Mouse (Mus musculus) forebrain, postnatal 0 days (tissue): ENCODE results near the gene Dpp4. TPM values are rescaled to one million over a fixed set of nuclear protein-coding genes. Genes with fewer than 3 reads are reported as not detected.

Source experiments
- ATAC-seq: fragments of 200-750 bp; cut with Nextera tagmentation; 2 replicates; pipeline ENCODE4 v1.8.0; 2017; ENCODE audit warnings: mild to moderate bottlenecking, moderate library complexity
- DNase-seq: peaks from one replicate; pipeline ENCODE4 v3.0.0-alpha.2; 2015
- H3K27ac ChIP-seq: fragments of 300-500 bp; sonication (generic); 2 replicates; pipeline ENCODE4 v1.5.1; 2014; ENCODE audit warnings: low read depth, mild to moderate bottlenecking, antibody characterized with exemption, low read length, moderate library complexity, mixed read lengths
- H3K27me3 ChIP-seq: fragments of 300-500 bp; sonication (generic); 2 replicates; pipeline ENCODE4 v1.6.1; 2014; ENCODE audit warnings: mild to moderate bottlenecking, low read length, mixed read lengths; ENCODE audit not compliant: insufficient read depth
- H3K36me3 ChIP-seq: fragments of 300-500 bp; sonication (generic); 2 replicates; pipeline ENCODE4 v1.6.1; 2014; ENCODE audit warnings: mild to moderate bottlenecking, moderate library complexity; ENCODE audit not compliant: insufficient read depth
- H3K4me1 ChIP-seq: fragments of 300-500 bp; sonication (generic); 2 replicates; pipeline ENCODE4 v1.6.1; 2014; ENCODE audit warnings: antibody characterized with exemption; ENCODE audit not compliant: insufficient read depth
- H3K4me2 ChIP-seq: fragments of 300-500 bp; sonication (generic); 2 replicates; pipeline ENCODE4 v1.6.1; 2014; ENCODE audit warnings: low read depth, mild to moderate bottlenecking, moderate library complexity
- H3K4me3 ChIP-seq: fragments of 300-500 bp; sonication (generic); 2 replicates; pipeline ENCODE4 v1.5.1; 2014; ENCODE audit warnings: low read depth, low read length, mixed read lengths
- H3K9ac ChIP-seq: fragments of 300-500 bp; sonication (generic); 2 replicates; pipeline ENCODE4 v1.6.1; 2014; ENCODE audit warnings: mild to moderate bottlenecking
- H3K9me3 ChIP-seq: fragments of 300-500 bp; sonication (generic); 2 replicates; pipeline ENCODE4 v1.6.1; 2016; ENCODE audit warnings: low read length
- CTCF ChIP-seq: sonication (generic); IDR thresholded peaks from 2 replicates; pipeline ENCODE4 v1.5.1; 2016; ENCODE audit warnings: antibody characterized with exemption, control low read depth, low read depth
- WGBS: fragments of 180-500 bp; shearing (Covaris S2); extraction: QIAGEN DNeasy Blood & Tissue Kit; methylation state at CpG from one replicate; pipeline ENCODE4 v1.1.7; 2014; 5-methylcytosine and 5-hydroxymethylcytosine counted together
- polyA plus RNA-seq: library from polyadenylated mRNA; unstranded; fragments of >200 nt; fragmentation: Nextera tagmentation; extraction: Ambion mirVana; gene quantifications from 2 replicates; pipeline ENCODE4 v1.2.1, GENCODE M21; 2015
- total RNA-seq: library from RNA; depleted of rRNA; stranded (reverse); fragments of >200 nt; gene quantifications from 2 replicates; pipeline ENCODE4 v1.2.3, GENCODE M21; 2014; rRNA removed

Dpp4 gene
- total RNA-seq (1.9 and 2.1 TPM in 2 replicates), polyA plus RNA-seq (1.6 and 1.8 TPM in 2 replicates)

DNA sequence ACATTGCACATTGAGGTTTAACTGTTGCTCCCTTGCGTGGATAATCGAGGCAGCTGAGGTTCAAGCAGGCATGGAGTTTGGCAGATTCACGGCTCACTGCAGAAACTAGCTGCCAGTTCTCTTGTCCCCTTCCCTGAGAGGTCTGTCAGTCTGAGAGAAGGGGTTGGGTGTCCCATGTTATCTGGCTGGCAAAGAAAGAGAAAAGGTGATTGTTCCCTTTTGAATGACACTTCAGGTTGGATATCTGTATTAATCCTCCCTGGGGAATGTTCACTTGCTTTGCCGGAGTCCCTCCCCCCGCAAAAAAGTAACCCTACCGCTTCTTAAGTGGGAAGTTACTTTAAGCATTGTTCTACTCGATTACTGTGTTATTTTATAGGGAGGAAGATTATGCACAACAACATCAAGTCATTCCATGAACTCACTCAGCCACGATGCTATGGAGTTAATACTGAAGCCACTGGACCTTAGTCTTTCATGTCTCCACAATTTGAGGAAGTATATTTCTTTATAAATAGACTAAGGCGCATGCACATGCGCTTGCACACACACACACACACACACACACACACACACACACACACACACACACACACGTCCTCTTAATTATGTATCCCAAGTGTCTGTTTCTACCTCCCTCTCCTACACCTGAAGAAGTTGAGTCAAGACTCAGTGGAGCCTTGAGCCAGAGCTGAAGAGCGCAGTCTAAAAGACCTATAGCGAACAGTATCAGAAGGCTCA is at the start of gene Dpp4:
Dpp4 (minus strand) TSS at position 151 of the 741 bp plus-strand sequence.
- no peak for ATAC-seq
- 50% methylated on average over 13 of the region's 13 CpGs for WGBS
- TF ChIP-seq CTCF, result no peak
- H3K36me3 ChIP-seq, result no peaks in the 10 kb centered on the region
- no peak for DNase-seq
- H3K4me3 ChIP-seq, result peak within 1 kb of the TSS; percentile 37
- peak within 1 kb of the TSS; percentile 25; the same call in 1 of the 2 replicates for H3K9ac ChIP-seq
- peaks cover 7% of the 10 kb centered on the region; the same call in 1 of the 2 replicates for H3K4me1 ChIP-seq
- H3K27ac ChIP-seq, result no peak within 1 kb of the TSS
- no peaks in the 10 kb centered on the region; the same call in 1 of the 2 replicates for H3K27me3 ChIP-seq
- peak within 1 kb of the TSS; percentile 88 for H3K4me2 ChIP-seq
- H3K9me3 ChIP-seq, result no peaks in the 10 kb centered on the region

DNA sequence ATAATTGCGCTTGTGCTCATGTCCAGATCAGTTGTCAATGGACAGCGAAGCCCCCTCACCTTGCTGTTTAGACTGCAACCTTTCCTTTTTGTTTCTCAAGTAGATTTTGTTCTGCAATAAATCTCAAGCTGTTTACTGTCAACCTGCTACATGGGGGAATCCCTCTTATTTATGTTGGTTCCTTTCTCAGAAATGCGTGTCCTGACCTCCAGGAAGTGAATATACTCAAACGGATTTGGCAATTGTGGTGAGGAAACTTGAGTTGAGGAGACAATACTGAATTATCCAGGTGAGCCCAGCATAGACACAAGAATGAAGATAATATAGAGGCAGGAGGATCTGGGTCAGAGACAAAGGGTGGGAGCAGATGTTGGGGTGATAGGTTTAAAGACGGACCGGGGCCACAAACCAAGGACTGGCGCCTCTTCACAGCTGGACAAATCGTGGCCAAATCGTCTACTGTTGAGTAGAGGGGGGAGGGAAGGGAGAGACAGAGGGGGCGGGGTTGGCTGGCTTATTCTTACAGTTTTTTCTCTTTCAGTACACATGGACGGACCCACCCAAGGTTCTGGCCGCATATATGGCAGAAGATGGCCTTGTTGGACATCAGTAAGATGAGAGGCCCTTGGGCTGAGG is 48.9 kb upstream of the Dpp4 start:
- no peak for DNase-seq
- H3K27ac ChIP-seq, result no peak overlapping the region
- H3K9ac ChIP-seq, result no peak overlapping the region
- H3K4me1 ChIP-seq, result peaks cover 5% of the 10 kb centered on the region; the same call in 1 of the 2 replicates
- no peaks in the 10 kb centered on the region for H3K9me3 ChIP-seq
- no peak for TF ChIP-seq CTCF
- ATAC-seq, result no peak
- H3K4me3 ChIP-seq, result no peak overlapping the region
- H3K4me2 ChIP-seq, result no peak overlapping the region
- H3K27me3 ChIP-seq, result no peaks in the 10 kb centered on the region
- WGBS, result 91% methylated on average over 12 of the region's 12 CpGs
- no peaks in the 10 kb centered on the region for H3K36me3 ChIP-seq

DNA sequence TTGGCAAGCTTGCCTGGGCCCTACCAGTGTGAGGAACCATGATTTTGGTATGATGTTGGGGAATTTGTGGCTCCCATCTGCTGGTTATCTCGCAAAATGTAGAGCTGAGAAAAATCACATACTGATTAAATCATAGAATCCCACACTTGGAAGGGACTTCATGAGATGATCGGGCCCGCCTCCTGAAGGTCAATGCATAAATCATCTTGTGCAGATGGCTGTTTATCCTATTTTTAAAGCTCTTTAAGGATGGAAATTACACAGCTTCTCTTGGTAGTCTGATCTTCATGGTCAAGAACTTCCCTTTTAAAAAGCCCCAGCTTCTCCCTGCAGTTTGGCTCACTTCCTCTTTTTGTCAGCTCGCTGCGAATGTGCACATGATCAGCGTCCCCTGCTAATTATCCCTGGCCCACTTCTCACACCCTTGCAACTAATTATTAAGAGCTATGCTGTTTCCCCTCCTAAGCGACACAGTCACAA is 48.2 kb upstream of the Dpp4 start:
- Histone ChIP-seq H3K9me3 (no peaks in the 10 kb centered on the region), H3K4me1 (peaks cover 5% of the 10 kb centered on the region; the same call in 1 of the 2 replicates), H3K4me3 (no peak overlapping the region), H3K27me3 (no peaks in the 10 kb centered on the region), H3K27ac (no peak overlapping the region), H3K9ac (no peak overlapping the region), H3K4me2 (peak overlapping the region; percentile 21; the same call in 1 of the 2 replicates), H3K36me3 (no peaks in the 10 kb centered on the region)
- ATAC-seq (peak; percentile 58), DNase-seq (peak; percentile 60)
- no peak for TF ChIP-seq CTCF
- 27% methylated on average over 7 of the region's 7 CpGs for WGBS

DNA sequence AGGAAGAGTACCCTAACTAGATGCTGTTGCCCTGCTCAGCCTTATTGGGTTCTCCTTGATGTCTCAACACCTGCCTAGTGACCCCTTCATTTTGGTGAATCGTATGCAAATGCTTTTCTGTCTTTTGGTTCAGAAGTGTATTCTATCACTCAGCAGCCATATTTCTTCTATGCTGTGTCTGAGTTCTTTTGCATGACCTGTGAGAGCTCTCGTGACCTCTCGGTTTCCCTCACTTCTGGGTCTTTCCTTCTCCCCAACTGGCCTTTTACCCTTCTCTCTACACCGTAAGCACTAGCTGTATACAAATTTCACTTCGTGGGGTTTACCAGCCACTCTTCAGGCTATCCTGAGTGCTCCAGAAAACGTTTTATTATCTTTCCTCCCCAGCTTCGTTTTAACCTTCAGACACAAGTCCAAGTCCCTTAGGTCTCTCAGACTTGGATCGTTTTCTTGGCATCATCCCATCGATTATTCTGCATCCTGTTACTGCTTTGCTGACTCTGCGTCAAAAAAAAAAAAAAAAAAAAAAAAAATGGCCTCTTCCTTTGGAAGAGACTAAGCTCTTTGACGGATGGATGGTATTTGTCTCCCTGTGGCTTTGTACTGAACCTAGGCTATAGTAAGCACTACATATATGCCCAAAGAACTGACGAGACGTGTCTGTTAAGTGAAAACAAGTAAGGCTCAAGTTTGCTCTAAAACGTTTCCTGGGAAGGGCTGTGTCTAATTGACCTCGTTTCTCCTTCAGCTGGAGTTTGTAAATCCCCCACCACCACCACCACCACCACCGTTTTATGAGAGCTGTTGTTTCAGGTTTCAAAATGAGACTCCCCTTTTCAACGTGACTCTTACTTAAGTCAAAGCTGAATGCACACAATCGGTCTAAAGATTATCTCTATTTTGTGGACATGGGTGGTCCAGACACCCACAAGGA is 47.5 kb upstream of the Dpp4 start:
- 56% methylated on average over 18 of the region's 18 CpGs for WGBS
- H3K4me2 ChIP-seq, result no peak overlapping the region
- no peaks in the 10 kb centered on the region for H3K36me3 ChIP-seq
- H3K9ac ChIP-seq, result no peak overlapping the region
- ATAC-seq, result peak; percentile 15; the same call in 1 of the 2 replicates
- H3K27ac ChIP-seq, result no peak overlapping the region
- no peak for TF ChIP-seq CTCF
- no peaks in the 10 kb centered on the region for H3K9me3 ChIP-seq
- no peak overlapping the region for H3K4me3 ChIP-seq
- no peaks in the 10 kb centered on the region for H3K27me3 ChIP-seq
- H3K4me1 ChIP-seq, result peaks cover 5% of the 10 kb centered on the region; the same call in 1 of the 2 replicates
- no peak for DNase-seq

DNA sequence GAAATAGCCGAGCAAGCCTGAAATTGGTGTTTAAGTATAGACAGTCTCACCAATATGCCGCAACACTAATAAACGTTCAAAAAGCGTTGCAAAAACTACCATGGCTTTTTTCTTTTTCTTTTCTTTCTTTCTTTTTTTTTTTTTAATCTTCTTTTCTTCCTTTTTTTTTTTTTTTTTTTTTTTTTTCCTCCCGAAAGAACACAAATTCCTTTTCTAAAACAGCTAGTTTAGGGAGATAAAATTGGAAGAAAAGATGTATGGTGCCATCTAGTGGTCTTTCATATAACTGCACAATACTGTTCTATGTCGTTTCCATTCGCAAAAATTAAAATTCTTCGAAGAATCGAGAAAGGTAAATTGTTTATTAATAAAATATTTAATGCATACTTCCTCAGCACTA is 46.0 kb upstream of the Dpp4 start:
- WGBS, result 29% methylated on average over 9 of the region's 9 CpGs
- peak; percentile 79 for DNase-seq
- no peak overlapping the region for H3K4me2 ChIP-seq
- no peaks in the 10 kb centered on the region for H3K27me3 ChIP-seq
- H3K4me3 ChIP-seq, result no peak overlapping the region
- H3K27ac ChIP-seq, result no peak overlapping the region
- peak; percentile 69 for TF ChIP-seq CTCF
- H3K9me3 ChIP-seq, result no peaks in the 10 kb centered on the region
- peaks cover 5% of the 10 kb centered on the region; the same call in 1 of the 2 replicates for H3K4me1 ChIP-seq
- no peaks in the 10 kb centered on the region for H3K36me3 ChIP-seq
- no peak overlapping the region for H3K9ac ChIP-seq
- ATAC-seq, result peak; percentile 38; the same call in 1 of the 2 replicates

DNA sequence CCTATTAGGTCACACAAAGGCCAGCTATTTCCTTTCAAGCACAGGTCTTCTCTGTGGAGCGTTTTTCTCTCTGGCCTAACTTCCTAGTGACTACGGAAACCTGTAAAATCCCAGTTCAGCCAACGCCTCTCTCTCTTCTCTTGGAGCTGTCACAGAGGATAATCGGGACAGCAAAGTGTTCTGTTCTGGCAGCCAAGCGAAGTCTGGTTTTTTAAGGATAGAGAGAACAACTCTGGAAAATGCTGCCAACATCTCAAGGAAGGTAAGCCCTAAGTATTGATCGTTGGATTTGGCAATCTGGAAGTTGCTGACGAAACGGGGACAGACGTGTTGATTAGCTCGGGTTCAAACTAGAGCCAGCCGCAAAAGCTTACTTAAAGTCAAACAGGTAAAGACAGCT is 43.0 kb upstream of the Dpp4 start:
- no peak overlapping the region for H3K4me3 ChIP-seq
- WGBS, result 73% methylated on average over 11 of the region's 11 CpGs
- no peaks in the 10 kb centered on the region for H3K27me3 ChIP-seq
- H3K4me1 ChIP-seq, result peaks cover 5% of the 10 kb centered on the region; the same call in 1 of the 2 replicates
- no peaks in the 10 kb centered on the region for H3K36me3 ChIP-seq
- TF ChIP-seq CTCF, result no peak
- H3K9me3 ChIP-seq, result no peaks in the 10 kb centered on the region
- no peak overlapping the region for H3K27ac ChIP-seq
- no peak overlapping the region for H3K9ac ChIP-seq
- ATAC-seq, result no peak
- H3K4me2 ChIP-seq, result no peak overlapping the region
- no peak for DNase-seq
